Mouse (Mus musculus): Measurements from ENCODE around the gene Zc3h4.

DNA sequence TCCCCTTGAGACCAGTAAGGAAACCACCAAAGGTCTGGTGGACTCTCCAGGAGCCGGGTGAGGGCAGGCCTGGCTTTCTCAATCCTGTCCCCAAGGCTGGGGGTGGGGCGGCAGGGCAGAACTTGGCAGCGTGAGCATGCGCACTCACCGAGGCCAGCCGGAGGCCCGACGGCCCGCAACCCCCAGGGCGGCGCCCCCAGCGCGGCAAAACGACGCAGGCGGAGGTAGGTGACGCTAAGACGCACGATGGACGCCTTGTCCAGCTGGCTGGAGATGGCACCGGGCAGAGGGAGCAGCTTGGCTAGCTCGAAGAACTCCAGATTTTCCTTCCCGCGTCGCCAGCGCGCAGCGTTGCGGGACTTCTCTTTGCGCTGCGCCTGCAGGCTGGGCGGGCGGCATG lies 73.7 kb downstream of the Zc3h4 start:
- TF ChIP-seq POLR2AphosphoS5 (IDR thresholded peaks at IDR 0.05; ENCODE audit: borderline replicate concordance, low read depth, low read length), result no peak
- no peak for TF ChIP-seq SMC3 (IDR thresholded peaks at IDR 0.05; ENCODE audit: low read depth, low read length)
- no peak for TF ChIP-seq CTCF (IDR thresholded peaks at IDR 0.05 in 2 of 3, conservative IDR thresholded peaks at IDR 0.05 in 1 of 3; ENCODE audit: control insufficient read depth in 1 of 3, insufficient read depth in 1 of 3, low read depth in 2 of 3, low read length in 3 of 3, poor library complexity in 1 of 3, severe bottlenecking in 1 of 3)
- TF ChIP-seq ZC3H11A (IDR thresholded peaks at IDR 0.05; ENCODE audit: low read depth, low read length), result no peak
- TF ChIP-seq EP300 (IDR thresholded peaks at IDR 0.05; ENCODE audit: low read depth in 1 of 2, low read length in 2 of 2), result no peak
- TF ChIP-seq GATA1 (IDR thresholded peaks at IDR 0.05; ENCODE audit: low read depth, low read length), result no peak
